Mouse (Mus musculus) telencephalon, adult 2 months (tissue): ENCODE results near the gene Rnase13.
A peak's percentile ranks its signal among the peaks of the same experiment; 100 is the strongest.

Experiments used
- DNase-seq: peaks from one replicate; pipeline ENCODE4 v3.0.0-alpha.2; 2011; ENCODE audit warnings: low read depth, low spot score

Rnase13 gene

GRCm38 (mm10) chr14:51913062-51913959 lies 9.3 kb downstream of the Rnase13 start:
- DNase-seq = no peak

- no peak for DNase-seq
Measured at GRCm38 (mm10) chr14:51912391-51913061, 10.0 kb downstream of the Rnase13 start.

GRCm38 (mm10) chr14:51911301-51911700 lies 11.3 kb downstream of the Rnase13 start:
- DNase-seq = no peak

GRCm38 (mm10) chr14:51906102-51906501 lies 16.5 kb downstream of the Rnase13 start:
- DNase-seq = no peak

- no peak for DNase-seq
Measured at GRCm38 (mm10) chr14:51904706-51905105, 17.9 kb downstream of the Rnase13 start.

- no peak for DNase-seq
Measured at GRCm38 (mm10) chr14:51903782-51904181, 18.8 kb downstream of the Rnase13 start.

GRCm38 (mm10) chr14:51902806-51903710 lies 19.5 kb downstream of the Rnase13 start:
- DNase-seq = no peak

- DNase-seq = no peak
Measured at GRCm38 (mm10) chr14:51899351-51899750, 23.2 kb downstream of the Rnase13 start.

GRCm38 (mm10) chr14:51896539-51897170 lies 25.9 kb downstream of the Rnase13 start:
- no peak for DNase-seq

- no peak for DNase-seq
Measured at GRCm38 (mm10) chr14:51896019-51896418, 26.6 kb downstream of the Rnase13 start.

GRCm38 (mm10) chr14:51895071-51895470 lies 27.5 kb downstream of the Rnase13 start:
- DNase-seq = no peak

GRCm38 (mm10) chr14:51893809-51894208 lies 28.8 kb downstream of the Rnase13 start:
- no peak for DNase-seq

- DNase-seq = no peak
Measured at GRCm38 (mm10) chr14:51893094-51893794, 29.3 kb downstream of the Rnase13 start.

GRCm38 (mm10) chr14:51892191-51892939 lies 30.2 kb downstream of the Rnase13 start, which contains the start of gene Slc39a2:
TSS of gene Slc39a2 (plus strand) at chr14:51892889.
- no peak for DNase-seq

- no peak for DNase-seq
Measured at GRCm38 (mm10) chr14:51889833-51890232, 32.7 kb downstream of the Rnase13 start.

GRCm38 (mm10) chr14:51886051-51886450 lies 36.5 kb downstream of the Rnase13 start:
- DNase-seq = no peak

- DNase-seq = peak; percentile 99
Measured at GRCm38 (mm10) chr14:51884598-51885331, 37.8 kb downstream of the Rnase13 start, which contains the start of gene Mettl17. TSS of gene Mettl17 (plus strand) at chr14:51884842.

GRCm38 (mm10) chr14:51884031-51884544 lies 38.5 kb downstream of the Rnase13 start:
- no peak for DNase-seq

GRCm38 (mm10) chr14:51883527-51884030 lies 39.0 kb downstream of the Rnase13 start:
- DNase-seq = peak; percentile 74
